Mouse (Mus musculus) bone marrow macrophage, adult 2 months (primary cell): ENCODE data around the gene Calml3.

Source experiments
- CTCF ChIP-seq: IDR thresholded peaks from 2 replicates; pipeline ENCODE4 v1.5.1; 2012; ENCODE audit warnings: low read depth, mild to moderate bottlenecking, low read length, moderate library complexity
- POLR2A ChIP-seq: IDR thresholded peaks from 2 replicates; pipeline ENCODE4 v1.6.1; 2012; ENCODE audit warnings: mild to moderate bottlenecking, low read depth, low read length, borderline replicate concordance

GRCm38 (mm10) chr13:3799386-3799785 lies 4.7 kb downstream of the Calml3 start:
- TF ChIP-seq CTCF (no peak), POLR2A (no peak)
